Mouse (Mus musculus) heart, postnatal 10 days (tissue): Measurements from ENCODE around the gene Camp. TPM values are rescaled to one million over a fixed set of nuclear protein-coding genes. Genes with fewer than 3 reads are reported as not detected.
A peak's percentile ranks its signal among the peaks of the same experiment; 100 is the strongest.
"Not testable (repeated sequence)": the region's sequence is repeated elsewhere in the genome, so short reads cannot be mapped to it uniquely, and the experiment has no call there.

Experiments
- DNase-seq, 2 experiments: peaks; one replicate each; pipeline ENCODE4 v3.0.0; 2021
- intact Hi-C: fragments of 180-260 bp; cut with DNase I; formaldehyde crosslinking; loops from one replicate; pipeline ENCODE4 v1.15.1; 2025
- microRNA-seq, 2 experiments: library from miRNA; unstranded; fragments of <30 nt; microRNA quantifications; one replicate each; pipeline ENCODE4 v1.2.0; 2022
- total RNA-seq, 2 experiments: library from RNA; stranded (reverse); gene quantifications; 2 replicates each; pipeline ENCODE4 v1.2.3; 2021

The Camp gene
- total RNA-seq, 2 experiments from 2014 or later, result 0.36 to 0.60 TPM

DNA sequence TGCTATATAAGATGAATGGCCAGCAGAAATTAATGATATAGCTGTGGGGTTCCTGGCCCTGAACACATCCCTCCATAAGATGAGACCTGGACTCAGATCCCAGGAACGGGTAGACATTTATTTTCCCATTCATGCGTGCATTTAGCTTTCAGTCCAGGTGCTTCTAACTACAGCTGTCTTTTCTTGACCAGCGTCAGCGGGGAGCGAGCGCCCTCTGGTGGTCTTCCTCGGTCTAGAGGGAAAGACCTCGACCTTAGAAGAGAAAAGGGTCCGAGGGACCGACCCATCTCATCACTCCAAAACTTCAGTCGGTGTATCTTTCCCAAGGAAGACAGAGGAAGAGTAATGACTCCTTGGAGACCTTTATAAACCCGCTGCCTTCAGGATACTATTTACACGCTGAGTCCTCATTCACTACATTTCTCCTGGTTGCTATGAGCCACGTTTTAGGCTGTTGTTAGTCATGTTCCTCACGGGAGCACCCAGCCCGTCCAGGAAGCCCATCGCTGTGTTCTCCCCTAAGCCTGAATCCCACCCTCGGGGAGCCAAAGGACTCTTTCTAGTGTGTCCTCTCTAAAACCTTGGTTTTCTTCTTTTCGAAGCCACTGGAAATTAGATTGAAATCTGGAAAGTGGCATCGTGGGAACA lies 13.1 kb upstream of the Camp start:
- peak; percentile 79 to 89 for DNase-seq
- intact Hi-C loops, result loop anchor here (2.0 to 5.0 kb wide), 3 partner anchors 178 to 860 kb away; no protein-coding TSS in a partner anchor

DNA sequence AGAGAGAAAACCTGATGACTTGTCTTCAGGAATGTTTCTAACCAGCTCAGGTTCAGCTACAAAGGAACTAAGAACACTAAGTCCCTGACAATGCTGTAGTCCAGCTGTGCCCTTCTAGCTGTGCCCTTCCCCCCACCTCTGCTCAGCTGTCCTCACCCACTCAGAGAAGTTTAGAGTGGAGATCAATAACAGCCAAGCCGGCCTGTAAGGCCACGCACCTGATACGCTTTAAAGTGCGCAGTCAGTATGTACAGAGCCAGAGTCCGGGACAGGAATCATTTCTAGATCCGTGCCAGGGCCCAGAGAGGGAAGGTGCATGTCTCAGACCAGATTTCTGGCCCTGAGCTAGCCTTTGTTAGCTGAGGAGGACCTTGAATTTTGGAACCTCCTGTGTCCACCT lies 6.5 kb upstream of the Camp start:
- no peak for DNase-seq
- intact Hi-C loops, result no loop called here

DNA sequence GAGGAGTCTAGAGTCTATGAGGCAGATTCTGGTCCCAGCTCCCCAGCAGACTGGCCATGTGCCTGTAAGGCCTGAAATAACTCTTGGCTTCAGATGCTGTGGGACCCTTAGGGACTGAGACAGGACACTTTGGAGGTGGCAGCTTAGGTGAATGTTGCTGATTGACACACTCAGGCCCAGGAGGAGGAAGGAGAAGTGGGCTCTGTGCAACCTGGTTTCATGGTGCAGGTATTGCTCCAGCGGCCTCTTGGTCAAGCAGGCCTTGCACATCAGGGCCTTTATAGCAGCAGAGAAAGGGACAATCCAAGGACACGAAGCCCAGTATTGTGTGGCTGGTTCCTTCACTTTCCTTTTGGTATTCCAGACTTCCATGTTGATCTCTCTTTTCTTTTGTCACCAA lies 4.9 kb upstream of the Camp start:
- DNase-seq, result no peak
- intact Hi-C loops, result no loop called here

DNA sequence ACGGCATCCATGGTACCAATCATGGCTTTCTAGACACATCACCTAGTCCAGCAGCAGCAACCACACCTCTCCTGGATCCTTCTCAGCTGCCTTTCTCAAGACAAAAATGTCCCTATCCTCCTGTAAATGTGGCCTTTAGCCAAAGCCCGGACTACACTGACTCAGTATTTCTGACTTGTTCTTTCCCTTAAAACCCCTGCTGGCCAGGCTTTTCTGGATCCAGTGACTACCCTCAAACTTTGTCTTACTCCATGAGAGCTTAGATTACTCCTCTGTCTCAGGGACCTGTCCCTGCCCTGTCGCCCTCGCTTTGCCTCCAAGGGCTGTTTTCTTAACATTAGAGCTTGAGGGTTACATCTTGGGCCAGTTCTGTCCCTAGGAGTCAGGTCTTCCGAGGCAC lies 682 bp upstream of the Camp start:
- no peak for DNase-seq

DNA sequence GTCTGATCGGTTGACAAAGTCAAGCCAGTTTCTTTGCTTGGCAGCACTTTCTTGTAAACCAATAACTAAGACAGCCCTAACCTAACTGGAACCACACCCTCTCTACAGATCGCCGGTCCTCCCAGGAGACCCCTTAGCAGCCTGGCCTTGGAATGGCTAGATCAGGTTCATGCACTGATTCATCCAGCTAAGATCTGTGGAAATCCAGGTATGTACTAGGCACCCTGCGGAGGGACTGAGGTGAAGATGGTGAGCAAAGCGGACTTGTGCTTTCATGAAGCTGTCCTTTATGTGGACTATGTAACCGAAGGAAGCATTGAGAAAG lies 16.4 kb downstream of the Camp start:
- intact Hi-C loops, result no loop called here
- no peak for DNase-seq

More for the DNA sequence above, 682 bp upstream of the Camp start:
- intact Hi-C loops, result no loop called here

DNA sequence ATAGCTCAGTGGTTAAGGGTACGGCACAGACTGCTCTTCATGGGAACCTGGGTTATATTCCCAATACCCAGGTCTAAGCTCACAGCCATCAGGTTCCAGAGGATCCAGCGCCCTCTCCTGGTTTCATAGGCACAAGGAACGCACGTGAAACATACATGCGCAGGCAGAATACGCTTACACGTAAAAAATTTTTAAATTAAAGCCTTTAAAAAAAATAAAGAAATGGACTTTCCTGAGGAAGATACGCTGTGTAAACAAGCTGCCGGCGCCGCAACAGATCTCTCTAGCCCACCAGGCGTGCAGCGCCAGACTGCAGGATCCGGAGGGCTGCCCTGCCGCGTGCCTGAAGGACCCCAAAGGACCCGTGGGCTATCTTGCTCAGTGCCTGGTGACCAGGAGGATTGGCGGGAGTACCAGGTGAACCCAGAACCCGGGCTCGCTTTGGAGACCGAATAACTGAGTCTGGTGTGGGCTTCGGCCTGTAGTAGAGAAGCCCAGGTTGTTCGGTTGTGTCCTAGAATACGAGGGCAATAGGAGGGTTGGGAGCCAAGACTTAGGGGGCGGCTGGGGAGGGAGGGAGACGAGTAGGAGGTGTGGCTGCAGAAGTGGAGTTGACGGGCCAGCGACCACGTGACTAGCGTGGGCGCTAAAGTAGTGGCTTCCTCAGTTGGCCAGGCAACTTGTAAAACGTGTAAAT lies 16.9 kb downstream of the Camp start, which contains the start of gene Nme6:
Gene Nme6 (plus strand): TSS at position 359 of the 697 bp plus-strand sequence.
- intact Hi-C loops, result loop anchor here (1.0 kb wide), 1 partner anchor 147 kb away; no protein-coding TSS in a partner anchor
- DNase-seq, result peak; percentile 89 to 93

DNA sequence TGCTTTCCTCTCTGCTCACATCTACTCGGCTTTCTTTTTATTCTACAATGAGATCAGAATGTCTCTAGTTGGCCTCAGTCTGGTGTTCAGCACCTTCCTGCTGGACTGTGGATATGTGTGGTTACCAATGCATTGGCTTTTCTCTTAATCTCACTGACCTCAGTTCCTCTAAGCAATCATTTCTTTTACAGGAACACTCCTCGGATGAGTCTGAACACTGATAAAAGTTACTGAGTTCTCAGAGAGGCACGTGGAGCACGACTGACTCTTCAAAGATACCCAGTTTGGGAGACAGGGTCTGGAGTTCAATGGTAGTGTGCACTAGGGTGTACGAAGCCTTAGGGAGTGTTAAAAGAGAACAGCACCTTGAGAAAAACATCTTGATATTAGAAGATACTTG lies 23.2 kb downstream of the Camp start:
- intact Hi-C loops, result no loop called here
- DNase-seq, result no peak

DNA sequence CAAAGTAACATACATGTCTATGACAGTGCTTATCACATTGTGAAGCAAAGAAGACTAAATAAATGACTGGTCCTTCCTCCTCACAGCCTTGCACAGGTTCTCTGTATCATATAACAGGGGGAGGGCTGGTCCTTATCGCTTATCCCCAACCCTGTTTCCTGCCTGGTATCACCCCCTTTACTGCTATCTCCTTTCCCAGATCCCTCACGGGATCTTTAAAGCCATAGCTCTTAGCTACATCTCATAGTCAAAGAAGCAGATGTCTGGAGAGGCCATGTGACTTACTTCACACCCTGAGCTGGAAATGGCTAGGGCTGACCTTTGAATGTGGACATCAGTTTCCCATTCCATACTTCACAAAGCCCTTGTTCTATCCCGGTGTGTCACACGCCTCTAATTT lies 23.7 kb downstream of the Camp start:
- intact Hi-C loops, result no loop called here
- DNase-seq, result no peak

DNA sequence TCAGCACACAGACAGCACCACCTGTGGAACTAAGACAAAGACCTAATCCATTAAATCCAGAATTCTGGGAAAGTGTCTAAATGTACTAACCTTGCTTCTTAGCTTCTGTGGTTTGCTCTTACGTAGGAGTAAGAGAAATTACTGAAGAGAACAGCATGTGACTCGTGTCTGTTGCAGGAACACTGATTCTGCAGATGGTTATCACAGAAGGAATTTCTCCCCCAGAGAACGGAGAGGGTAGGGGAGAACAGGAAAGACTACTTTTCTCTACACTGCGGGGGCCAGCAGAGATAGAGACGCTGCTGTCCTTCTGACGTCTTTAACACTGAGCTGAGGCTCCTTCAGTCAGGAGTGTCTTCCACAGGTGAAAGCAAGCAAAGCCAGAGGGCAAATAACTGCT lies 33.1 kb downstream of the Camp start:
- intact Hi-C loops, result no loop called here
- no peak for DNase-seq

DNA sequence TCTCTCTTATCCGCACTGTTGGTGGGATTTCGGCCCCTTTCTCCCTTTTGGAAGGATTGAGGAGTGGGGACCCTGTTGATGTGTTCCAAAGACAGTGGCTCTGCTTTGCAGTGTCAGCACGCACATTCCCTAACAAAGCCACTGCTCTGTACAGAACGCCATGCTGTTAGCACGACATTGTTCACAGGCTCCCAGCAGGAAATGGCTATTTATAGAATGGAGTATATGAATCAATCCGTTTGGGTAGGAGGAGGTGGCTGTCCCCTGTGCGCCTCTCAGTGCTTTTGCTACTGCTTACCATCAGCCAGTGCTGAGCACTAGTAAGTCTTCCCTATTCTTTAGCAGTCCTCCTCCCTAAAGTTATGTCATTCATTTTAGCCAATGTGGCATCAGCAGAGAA lies 36.0 kb downstream of the Camp start:
- DNase-seq, result peak in 1 of 2 experiments; percentile 5
- intact Hi-C loops, result no loop called here

DNA sequence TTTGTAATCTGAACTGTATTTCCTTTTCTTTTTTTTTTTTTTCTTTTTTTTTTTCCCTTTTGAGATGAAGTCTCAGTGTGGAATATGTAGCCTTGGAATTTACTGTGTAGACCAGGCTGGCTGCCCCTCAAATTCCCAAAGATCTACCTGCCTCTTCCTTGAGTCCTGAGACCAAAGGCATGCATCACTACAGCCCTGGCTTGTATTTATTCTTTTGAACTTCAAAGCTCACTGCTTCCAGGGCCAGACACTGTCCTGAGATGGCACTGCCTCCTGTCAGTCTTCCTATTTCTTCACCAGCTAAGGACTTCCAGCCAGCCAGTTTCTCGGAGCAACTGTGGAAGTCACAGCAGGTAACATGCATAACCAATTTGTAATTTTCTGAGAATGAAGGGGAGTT lies 37.4 kb downstream of the Camp start, which contains the start of gene Spink8:
Gene Spink8 (plus strand): TSS at position 301 of the 400 bp plus-strand sequence.
- DNase-seq, result no peak
- intact Hi-C loops, result no loop called here

DNA sequence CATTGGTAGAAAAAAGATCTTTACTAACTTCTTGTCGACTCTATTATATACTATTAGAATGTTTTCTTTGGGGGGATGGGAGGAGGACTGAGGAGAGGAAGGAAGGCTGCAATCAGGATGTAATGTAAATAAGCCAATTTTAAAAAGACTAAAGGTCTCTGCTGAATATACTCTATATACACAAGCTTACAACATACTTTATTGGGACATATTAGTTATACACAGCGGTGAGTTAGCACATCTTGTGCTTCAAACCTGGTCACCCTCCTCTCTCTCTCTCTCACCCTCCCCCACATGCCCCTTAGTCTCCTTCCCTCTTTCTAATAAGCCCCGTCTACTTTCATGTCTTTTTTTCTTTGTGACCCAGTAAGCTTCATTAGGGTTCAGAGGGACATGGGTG lies 41.5 kb downstream of the Camp start:
- DNase-seq, result no peak
- intact Hi-C loops, result no loop called here

DNA sequence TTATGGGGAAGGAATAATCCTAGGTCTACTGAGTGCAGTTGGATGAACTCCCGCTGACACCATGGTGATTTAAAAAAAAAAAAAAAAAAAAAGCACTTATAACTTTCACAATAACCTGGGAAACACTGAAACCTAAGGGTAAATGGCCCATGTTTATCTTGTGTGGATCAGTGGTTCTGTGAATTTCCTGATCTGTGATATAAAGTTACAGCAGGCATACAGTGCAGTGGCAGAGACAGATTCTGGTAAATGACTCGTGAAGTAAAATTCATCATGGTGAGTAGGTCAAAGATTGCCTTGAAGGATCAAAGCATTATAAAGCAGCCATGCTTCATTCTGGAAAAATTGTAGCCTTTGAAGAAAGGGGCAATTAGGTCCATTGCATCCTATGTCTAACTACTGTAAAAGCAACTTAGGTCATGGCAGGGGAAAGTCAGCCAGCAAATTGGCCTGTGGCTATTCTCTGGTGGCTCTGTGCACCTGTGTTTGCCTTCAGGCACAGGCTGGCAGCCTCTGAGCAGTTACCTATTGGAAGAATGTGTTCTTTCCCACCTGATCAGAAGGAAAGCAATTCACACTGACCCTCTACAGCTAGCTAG lies 42.6 kb downstream of the Camp start:
- intact Hi-C loops, result no loop called here
- DNase-seq, result no peak

DNA sequence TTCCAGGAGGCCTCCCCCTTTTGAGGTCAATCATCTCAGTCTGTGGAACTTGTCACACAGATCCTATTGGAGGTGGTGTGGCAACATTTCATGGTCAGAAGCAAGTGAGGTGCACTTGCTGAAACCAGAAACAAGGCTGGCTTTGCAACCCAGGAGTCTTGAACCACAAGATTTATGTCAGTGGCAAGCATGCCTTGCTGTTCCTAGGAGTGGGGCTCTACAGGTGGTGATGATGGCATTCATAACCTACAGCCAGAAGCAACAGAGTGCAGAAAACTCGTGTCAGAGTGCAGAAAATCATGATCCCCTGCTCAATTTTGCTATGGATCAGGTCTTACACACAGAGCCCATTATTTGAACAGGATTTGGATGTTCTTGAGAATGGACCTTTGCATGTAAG lies 43.2 kb downstream of the Camp start:
- intact Hi-C loops, result no loop called here
- no peak for DNase-seq

DNA sequence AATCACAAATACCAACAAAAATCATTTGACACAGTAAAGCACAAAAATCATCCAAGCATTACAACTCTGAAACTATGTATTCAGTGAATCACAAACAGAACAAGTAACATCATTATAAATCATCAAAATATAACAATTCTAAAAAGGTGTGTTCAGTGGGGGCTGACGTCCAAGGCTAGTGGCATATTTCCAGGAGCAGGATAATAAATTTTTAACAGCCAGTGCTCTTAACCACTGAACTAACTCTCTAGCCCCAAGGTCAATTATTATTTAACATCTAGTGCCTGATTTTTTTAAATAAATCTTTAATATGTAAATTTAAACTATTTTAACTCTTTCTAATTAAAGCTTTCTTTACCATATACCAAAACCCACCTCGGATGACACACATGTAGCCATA lies 43.8 kb downstream of the Camp start:
- intact Hi-C loops, DNase-seq: not testable (repeated sequence)

DNA sequence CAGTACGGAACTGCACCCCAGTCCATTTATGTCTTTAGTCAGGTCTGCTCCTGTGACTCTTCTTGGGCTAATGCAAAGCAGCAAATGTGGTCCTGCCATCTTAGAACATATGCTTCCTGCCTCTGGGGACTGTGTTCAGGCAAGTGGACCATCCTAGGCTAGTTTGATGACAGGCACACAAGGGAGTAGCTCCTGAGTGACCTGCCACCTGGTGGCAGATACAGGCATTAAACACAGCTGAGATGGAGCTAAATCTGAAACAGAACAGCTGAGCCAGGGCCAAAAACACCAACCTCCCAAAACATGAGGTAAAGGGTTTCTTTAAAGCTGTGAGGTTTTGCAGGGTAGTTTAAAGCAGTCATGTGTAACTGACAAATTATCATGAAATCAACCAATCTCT lies 51.4 kb downstream of the Camp start:
- intact Hi-C loops, result no loop called here
- peak; percentile 2 to 21 for DNase-seq

Small RNA genes lying within 50 kb of the gene (microRNA-seq; reads per million reads assigned to microRNA genes)
- 0.47 to 1.7 reads per million in 2 experiments for gene Mir7089

Other genes starting within 250 kb of the Camp start
- not detected for gene Fbxw24, start 223.6 kb downstream of the Camp start, total RNA-seq
- not detected for gene Fbxw25, start 185.0 kb downstream of the Camp start, total RNA-seq
- not detected for gene Fbxw18, start 146.9 kb downstream of the Camp start, total RNA-seq
- gene Fbxw26, start 103.5 kb downstream of the Camp start, total RNA-seq, result not detected
- gene Fbxw27, start 58.9 kb downstream of the Camp start, total RNA-seq, result not detected
- gene Spink8, start 37.3 kb downstream of the Camp start, total RNA-seq, result not detected
- 10 to 100 TPM; 15.1 to 18.4 TPM for gene Nme6, start 16.9 kb downstream of the Camp start, total RNA-seq
- 1 to 10 TPM; 7.1 to 9.4 TPM for gene Cdc25a, start 26.0 kb upstream of the Camp start, total RNA-seq
- gene Map4, start 81.8 kb upstream of the Camp start, total RNA-seq, result 100 to 1,000 TPM; 294 to 310 TPM